Mouse (Mus musculus) cortical plate, adult 2 months (tissue): ENCODE measurements around the gene Scamp1.

Experiments used
- CTCF ChIP-seq: fragments of 200-500 bp; IDR thresholded peaks from 2 replicates; pipeline ENCODE4 v1.5.1; 2011; ENCODE audit warnings: mild to moderate bottlenecking, control low read depth, low read length; ENCODE audit not compliant: insufficient read depth; ENCODE audit errors: extremely low read depth
- POLR2A ChIP-seq: fragments of 200-500 bp; IDR thresholded peaks from 2 replicates; pipeline ENCODE4 v1.6.1; 2011; ENCODE audit warnings: mild to moderate bottlenecking, low read length, control low read depth; ENCODE audit not compliant: insufficient read depth; ENCODE audit errors: extremely low read depth

DNA sequence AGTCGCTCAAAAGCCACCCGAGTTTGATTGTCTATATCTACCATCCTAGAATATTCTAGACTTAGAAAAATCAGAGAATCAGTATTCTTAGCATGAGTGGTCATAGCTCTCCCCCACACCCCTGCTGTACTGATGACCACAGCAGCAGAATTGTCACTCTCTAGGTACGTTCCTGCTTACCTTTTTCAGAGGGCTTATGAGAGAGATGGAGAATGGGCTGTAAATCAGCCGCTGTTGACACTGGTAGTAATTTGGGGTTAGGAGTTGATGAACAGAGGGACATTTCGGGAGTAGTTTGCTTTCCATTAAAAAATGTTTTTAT lies 21.3 kb upstream of the Scamp1 start:
- no peak for TF ChIP-seq CTCF
- no peak for TF ChIP-seq POLR2A
